Mouse (Mus musculus) forebrain, embryonic 11.5 days (tissue): ENCODE results near the gene Stox2. TPM values are rescaled to one million over a fixed set of nuclear protein-coding genes. Genes with fewer than 3 reads are reported as not detected.

ENCODE experiments used
- ATAC-seq: fragments of 200-750 bp; cut with Nextera tagmentation; replicated peaks from 2 replicates; pipeline ENCODE4 v1.8.0; 2017; ENCODE audit warnings: moderate TSS enrichment; ENCODE audit not compliant: low FRiP score
- DNase-seq: peaks from one replicate; pipeline ENCODE4 v3.0.0-alpha.2; 2017; ENCODE audit warnings: low spot score
- H3K27ac ChIP-seq: fragments of 300-500 bp; sonication (generic); 2 replicates; pipeline ENCODE4 v1.5.1; 2014; ENCODE audit warnings: low read depth, low read length
- H3K27me3 ChIP-seq: fragments of 300-500 bp; sonication (generic); 2 replicates; pipeline ENCODE4 v1.6.1; 2014; ENCODE audit warnings: mild to moderate bottlenecking, low read length, mixed read lengths; ENCODE audit not compliant: control insufficient read depth, insufficient read depth
- H3K36me3 ChIP-seq: fragments of 300-500 bp; sonication (generic); 2 replicates; pipeline ENCODE4 v1.6.1; 2014; ENCODE audit warnings: mild to moderate bottlenecking, low read length, moderate library complexity, mixed read lengths; ENCODE audit not compliant: control insufficient read depth, insufficient read depth
- H3K4me1 ChIP-seq: fragments of 300-500 bp; sonication (generic); replicated peaks from 2 replicates; pipeline ENCODE4 v1.6.1; 2014; ENCODE audit warnings: low read length, mixed read lengths; ENCODE audit not compliant: control insufficient read depth, insufficient read depth
- H3K4me2 ChIP-seq: fragments of 300-500 bp; sonication (generic); 2 replicates; pipeline ENCODE4 v1.6.1; 2014; ENCODE audit warnings: low read depth, mild to moderate bottlenecking, low read length, moderate library complexity, mixed read lengths; ENCODE audit not compliant: severe bottlenecking
- H3K4me3 ChIP-seq: fragments of 300-500 bp; sonication (generic); 2 replicates; pipeline ENCODE4 v1.5.1; 2014; ENCODE audit warnings: low read depth, low read length
- H3K9ac ChIP-seq: fragments of 300-500 bp; sonication (generic); 2 replicates; pipeline ENCODE4 v1.6.1; 2014; ENCODE audit warnings: low read length
- H3K9me3 ChIP-seq: fragments of 300-500 bp; sonication (generic); 2 replicates; pipeline ENCODE4 v1.6.1; 2016; ENCODE audit warnings: low read length, mixed read lengths; ENCODE audit not compliant: control insufficient read depth
- WGBS: fragments of 180-500 bp; shearing (Covaris S2); extraction: QIAGEN DNeasy Blood & Tissue Kit; methylation state at CpG from one replicate; pipeline ENCODE4 v1.1.7; 2014; 5-methylcytosine and 5-hydroxymethylcytosine counted together
- polyA plus RNA-seq: library from polyadenylated mRNA; unstranded; fragments of >200 nt; fragmentation: Nextera tagmentation; extraction: Ambion mirVana; gene quantifications from 2 replicates; pipeline ENCODE4 v1.2.1, GENCODE M21; 2014

Stox2 gene
- polyA plus RNA-seq, 1 experiment from 2014 or later, result 34.6 TPM

DNA sequence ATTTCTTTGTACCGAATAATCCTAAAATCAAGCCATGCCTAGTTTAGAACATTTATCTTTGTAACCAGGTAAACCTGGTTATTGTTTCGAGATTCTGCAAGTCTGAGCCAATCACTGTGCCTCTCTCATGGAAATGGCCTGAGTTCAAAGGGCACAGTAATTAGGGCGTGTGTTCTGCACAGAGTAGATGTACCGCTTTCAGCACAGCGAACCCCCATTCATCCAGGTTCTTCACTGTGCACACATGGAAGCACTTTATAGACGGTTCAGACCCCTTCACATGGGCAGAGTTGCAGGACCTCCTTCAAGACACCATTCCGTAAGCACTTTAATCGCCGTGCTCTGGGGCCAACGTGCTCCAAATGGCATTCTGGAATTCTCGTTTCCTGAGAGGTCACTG is 104.7 kb downstream of the Stox2 start:
- DNase-seq, result peak; percentile 43
- no peak overlapping the region for H3K27ac ChIP-seq
- no peaks in the 10 kb centered on the region for H3K9me3 ChIP-seq
- H3K9ac ChIP-seq, result no peak overlapping the region
- H3K36me3 ChIP-seq, result no peaks in the 10 kb centered on the region
- ATAC-seq, result no peak
- H3K4me1 ChIP-seq, result peaks cover 16% of the 10 kb centered on the region; the same call in 1 of the 2 replicates
- H3K4me3 ChIP-seq, result no peak overlapping the region
- H3K4me2 ChIP-seq, result no peak overlapping the region
- WGBS, result 62% methylated on average over 11 of the region's 11 CpGs
- no peaks in the 10 kb centered on the region for H3K27me3 ChIP-seq

GRCm38 (mm10) chr8:47338691-47339323 is 107.4 kb downstream of the Stox2 start:
- Histone ChIP-seq H3K4me2 (no peak overlapping the region), H3K4me3 (no peak overlapping the region), H3K27me3 (no peaks in the 10 kb centered on the region), H3K4me1 (peaks cover 13% of the 10 kb centered on the region), H3K27ac (no peak overlapping the region), H3K9ac (no peak overlapping the region), H3K36me3 (no peaks in the 10 kb centered on the region), H3K9me3 (no peaks in the 10 kb centered on the region)
- no peak for ATAC-seq
- DNase-seq, result peak; percentile 41
- 21% methylated on average over 3 of the region's 3 CpGs for WGBS

DNA sequence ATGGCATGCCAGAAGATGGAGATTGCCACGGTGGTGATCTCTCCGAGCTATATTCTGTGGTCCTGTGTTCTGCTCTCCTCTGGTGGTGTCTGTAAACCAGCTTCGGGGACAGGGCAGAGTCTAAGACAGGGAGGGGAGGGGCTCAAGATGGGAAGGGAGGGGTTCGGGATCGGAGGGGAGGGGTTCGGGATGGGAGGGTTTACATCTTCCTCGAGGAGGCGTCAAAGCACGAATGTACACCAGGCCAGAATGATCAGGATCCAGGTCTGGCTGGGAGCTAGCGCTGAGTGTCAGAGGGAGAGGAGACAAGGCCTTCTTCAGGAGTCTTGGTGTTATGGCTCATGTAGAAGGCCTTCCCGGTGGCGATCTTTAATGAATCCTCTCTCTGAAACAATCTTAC is 109.7 kb downstream of the Stox2 start:
- peaks cover 13% of the 10 kb centered on the region for H3K4me1 ChIP-seq
- ATAC-seq (no peak), DNase-seq (peak; percentile 49)
- no peak overlapping the region for H3K27ac ChIP-seq
- no peak overlapping the region for H3K9ac ChIP-seq
- no peaks in the 10 kb centered on the region for H3K36me3 ChIP-seq
- H3K4me3 ChIP-seq, result no peak overlapping the region
- H3K9me3 ChIP-seq, result no peaks in the 10 kb centered on the region
- no peak overlapping the region for H3K4me2 ChIP-seq
- H3K27me3 ChIP-seq, result no peaks in the 10 kb centered on the region
- 92% methylated on average over 12 of the region's 12 CpGs for WGBS

DNA sequence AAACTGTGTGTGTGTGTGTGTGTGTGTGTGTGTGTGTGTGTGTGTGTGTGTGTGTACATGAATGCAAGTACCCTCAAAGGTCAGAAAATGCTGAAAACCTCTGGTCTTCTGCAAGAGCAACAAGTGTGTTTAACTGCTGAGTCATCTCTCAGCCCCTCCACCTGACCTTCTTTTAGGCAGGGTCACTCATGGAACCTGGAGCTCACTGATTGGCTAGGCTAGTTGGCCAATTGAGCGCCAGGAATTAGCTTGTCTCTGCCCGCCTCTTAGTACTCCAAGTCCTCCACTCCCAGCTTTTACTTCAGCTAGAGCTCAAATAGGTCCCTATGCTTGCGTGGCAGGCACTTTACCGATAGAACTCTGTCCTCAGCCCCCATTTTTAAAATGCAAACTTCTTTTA is 110.2 kb downstream of the Stox2 start:
- no peak for ATAC-seq
- no peaks in the 10 kb centered on the region for H3K9me3 ChIP-seq
- H3K4me1 ChIP-seq, result peaks cover 13% of the 10 kb centered on the region
- H3K27me3 ChIP-seq, result no peaks in the 10 kb centered on the region
- no peak overlapping the region for H3K9ac ChIP-seq
- no peak overlapping the region for H3K27ac ChIP-seq
- no peaks in the 10 kb centered on the region for H3K36me3 ChIP-seq
- DNase-seq, result peak; percentile 44
- no peak overlapping the region for H3K4me2 ChIP-seq
- 94% methylated on average over 4 of the region's 4 CpGs for WGBS
- H3K4me3 ChIP-seq, result no peak overlapping the region

DNA sequence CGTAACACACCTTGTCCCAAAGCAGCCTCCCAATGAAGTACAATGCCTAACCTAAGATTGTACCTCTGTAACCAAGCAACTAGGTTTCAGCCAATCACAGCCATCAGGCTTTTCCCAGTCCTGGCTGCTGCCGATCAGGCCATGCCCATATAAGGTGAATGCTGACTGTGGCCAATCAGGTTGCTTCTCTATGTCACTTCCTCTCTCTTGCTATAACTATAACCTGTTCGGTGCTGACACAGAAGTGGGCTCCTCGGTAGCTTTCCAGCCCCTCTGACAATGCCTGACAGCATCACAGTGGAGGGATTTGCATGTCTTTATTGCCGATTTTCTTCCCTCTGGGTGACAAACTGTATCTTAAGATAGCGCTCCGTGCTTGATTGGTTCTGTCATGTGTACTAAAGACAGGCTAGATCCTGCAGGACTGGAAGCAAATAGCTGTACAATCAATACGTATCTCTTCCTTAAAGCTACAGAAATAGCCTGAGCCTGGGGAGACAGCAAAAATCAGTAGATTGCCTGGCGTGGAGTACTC is 111.9 kb downstream of the Stox2 start:
- peak; percentile 93 for ATAC-seq
- WGBS, result 60% methylated on average over 9 of the region's 9 CpGs
- H3K4me3 ChIP-seq, result 0 out of 2 replicates have a peak overlapping the region, but pooled peaks have one; percentile 6
- peaks cover 9% of the 10 kb centered on the region for H3K4me1 ChIP-seq
- peak overlapping the region; percentile 47; the same call in 1 of the 2 replicates for H3K27ac ChIP-seq
- H3K27me3 ChIP-seq, result no peaks in the 10 kb centered on the region
- H3K9me3 ChIP-seq, result no peaks in the 10 kb centered on the region
- H3K4me2 ChIP-seq, result peak overlapping the region; percentile 19; the same call in 1 of the 2 replicates
- H3K9ac ChIP-seq, result no peak overlapping the region
- peak; percentile 58 for DNase-seq
- H3K36me3 ChIP-seq, result no peaks in the 10 kb centered on the region

GRCm38 (mm10) chr8:47332941-47333340 is 113.2 kb downstream of the Stox2 start:
- H3K27me3 ChIP-seq, result no peaks in the 10 kb centered on the region
- H3K9me3 ChIP-seq, result no peaks in the 10 kb centered on the region
- H3K27ac ChIP-seq, result no peak overlapping the region
- no peaks in the 10 kb centered on the region for H3K36me3 ChIP-seq
- H3K4me1 ChIP-seq, result peaks cover 3% of the 10 kb centered on the region
- no peak overlapping the region for H3K9ac ChIP-seq
- WGBS, result 82% methylated on average over 1 of the region's 1 CpGs
- ATAC-seq (no peak), DNase-seq (no peak)
- no peak overlapping the region for H3K4me2 ChIP-seq
- H3K4me3 ChIP-seq, result no peak overlapping the region

DNA sequence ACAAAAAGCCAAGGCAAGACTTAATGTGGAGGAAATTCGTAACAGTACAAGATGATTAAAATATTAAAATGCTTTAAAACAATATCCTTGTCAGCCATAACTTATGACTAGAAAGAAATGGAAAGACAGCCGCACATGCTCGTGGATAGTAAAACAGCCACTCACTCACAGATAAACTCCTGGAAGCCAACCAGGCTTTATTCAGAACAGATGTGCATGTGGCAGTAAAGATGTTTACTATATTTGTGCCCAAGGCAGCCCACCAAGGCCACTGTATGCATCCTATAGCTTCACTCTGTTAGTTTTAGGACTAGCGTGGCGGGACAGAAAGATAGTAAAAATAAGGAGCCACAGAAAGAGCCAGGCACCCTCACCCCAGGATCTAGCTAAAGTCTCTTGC is 115.2 kb downstream of the Stox2 start:
- Histone ChIP-seq H3K9me3 (no peaks in the 10 kb centered on the region), H3K27ac (no peak overlapping the region), H3K4me2 (no peak overlapping the region), H3K27me3 (no peaks in the 10 kb centered on the region), H3K9ac (no peak overlapping the region), H3K36me3 (no peaks in the 10 kb centered on the region), H3K4me1 (peaks cover 3% of the 10 kb centered on the region), H3K4me3 (no peak overlapping the region)
- DNase-seq (no peak), ATAC-seq (no peak)
- 88% methylated on average over 5 of the region's 5 CpGs for WGBS

DNA sequence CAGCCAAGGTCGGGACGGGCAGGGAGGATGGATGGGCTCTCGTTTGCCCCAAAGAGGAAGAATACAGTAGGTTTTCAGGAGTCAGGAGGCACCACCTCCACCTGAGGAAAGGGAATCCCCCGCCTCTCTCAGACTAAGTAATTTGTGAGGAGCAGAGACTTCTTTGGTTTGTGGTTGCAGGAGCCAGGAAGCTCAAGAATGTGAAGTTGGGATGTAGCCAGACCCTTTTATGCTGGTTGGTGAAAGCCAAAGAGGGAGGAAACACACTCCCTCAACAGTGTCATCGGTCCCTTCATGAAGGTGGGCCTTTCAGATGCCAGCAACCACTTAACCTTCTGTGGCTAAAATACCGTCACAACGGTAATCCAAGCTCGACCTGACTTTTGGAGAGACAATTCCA is 119.8 kb downstream of the Stox2 start:
- no peak for ATAC-seq
- no peak overlapping the region for H3K4me3 ChIP-seq

More for the DNA sequence above, 119.8 kb downstream of the Stox2 start:
- Histone ChIP-seq H3K27me3 (no peaks in the 10 kb centered on the region), H3K27ac (no peak overlapping the region), H3K4me1 (peaks cover 3% of the 10 kb centered on the region; the same call in 1 of the 2 replicates), H3K36me3 (no peaks in the 10 kb centered on the region), H3K4me2 (no peak overlapping the region), H3K9ac (no peak overlapping the region), H3K9me3 (no peaks in the 10 kb centered on the region)
- 90% methylated on average over 8 of the region's 8 CpGs for WGBS
- no peak for DNase-seq
